Mouse (Mus musculus) inflammation-experienced regulatory T-cells, adult 6 months (primary cell): ENCODE results near the gene Tmem45a. TPM values are rescaled to one million over a fixed set of nuclear protein-coding genes. Genes with fewer than 3 reads are reported as not detected.
"Not testable (repeated sequence)": the region's sequence is repeated elsewhere in the genome, so short reads cannot be mapped to it uniquely, and the experiment has no call there.

ENCODE experiments used
- ATAC-seq: one replicate; pipeline ENCODE4 v1.8.0; 2017
- polyA plus RNA-seq, 3 experiments: library from polyadenylated mRNA; unstranded; fragments of 100-300 nt; shearing (Covaris generic); gene quantifications; one replicate each; pipeline ENCODE4 v1.2.1; 2017

Tmem45a gene
- under 1 TPM in 2 of 3 experiments, not detected in 1; 0.34 to 0.58 TPM for polyA plus RNA-seq

- peak; percentile 77 for ATAC-seq
These were observed at the start of gene Tmem45a for GRCm38 (mm10) chr16:56885824-56886615. Tmem45a (minus strand) TSS chr16:56886166.

- no peak for ATAC-seq
These were observed 42.1 kb upstream of the Tmem45a start, which contains the start of gene Lnp1 for GRCm38 (mm10) chr16:56928023-56928422. Lnp1 (minus strand) TSS chr16:56928061.

DNA sequence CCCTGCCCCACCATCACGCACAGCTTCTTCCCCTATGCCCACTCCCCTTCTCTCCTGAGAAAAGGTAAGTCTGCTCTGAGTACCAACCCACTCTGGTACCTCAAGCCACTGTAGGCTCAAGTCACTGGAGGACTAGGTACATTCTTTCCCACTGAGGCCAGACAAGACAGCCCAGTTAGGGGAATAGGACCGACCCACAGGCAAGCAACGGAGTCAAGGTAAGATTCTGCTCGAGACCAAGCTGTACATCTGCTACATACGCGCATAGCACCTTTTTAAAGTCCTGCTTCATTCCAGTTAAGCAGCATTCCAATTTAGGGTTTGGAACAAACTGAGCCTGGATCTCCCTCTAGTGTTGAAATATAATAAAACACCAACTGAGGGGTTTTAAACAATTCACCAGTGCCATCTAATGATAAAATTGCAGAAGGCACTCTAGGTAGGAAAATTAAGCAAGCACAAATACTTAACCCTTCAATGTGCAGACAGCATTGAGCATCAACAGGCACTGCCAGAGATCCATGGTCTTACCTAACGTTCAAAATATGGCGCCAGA, 34.2 kb upstream of the Tmem45a start:
- peak; percentile 74 for ATAC-seq

DNA sequence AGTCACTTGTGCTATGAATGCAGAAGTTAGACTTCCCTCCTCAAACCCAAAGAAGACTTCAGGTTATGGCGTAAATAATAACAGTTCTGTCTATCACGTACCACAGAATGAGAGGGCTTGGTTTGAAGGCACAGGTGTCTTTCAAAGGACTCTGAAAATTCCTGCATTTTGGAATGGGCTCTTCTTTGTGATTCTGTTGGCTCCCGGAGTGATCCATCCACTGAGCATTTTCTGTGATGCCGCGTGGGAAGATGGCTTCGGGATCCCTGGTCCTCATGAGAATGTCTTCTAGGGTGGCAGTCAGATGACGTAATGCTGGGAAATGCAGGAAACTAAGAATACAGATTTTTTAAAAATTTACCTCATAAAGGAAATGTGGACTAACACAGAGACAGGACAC, 31.3 kb upstream of the Tmem45a start:
- ATAC-seq: no peak

- ATAC-seq: no peak
These were observed 23.0 kb upstream of the Tmem45a start for GRCm38 (mm10) chr16:56908986-56909385.

DNA sequence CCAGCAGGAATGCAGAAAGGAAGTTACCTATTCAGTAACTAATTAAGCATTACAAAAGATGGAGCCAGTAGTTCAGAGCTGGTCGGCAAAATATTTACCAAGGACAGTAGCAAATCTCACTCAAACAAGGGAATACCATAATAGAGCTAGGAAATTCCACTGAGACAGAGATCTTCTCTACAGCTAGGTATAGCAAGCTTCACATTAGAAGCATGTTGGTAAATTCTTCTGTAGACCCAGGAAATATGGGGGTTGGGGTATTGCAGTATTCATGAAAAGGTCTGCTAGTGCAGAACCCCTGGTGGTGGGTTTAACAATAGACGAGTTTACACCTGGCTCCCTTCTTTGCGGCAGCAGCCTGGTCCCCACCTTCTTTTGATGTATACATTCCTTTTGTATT, 16.2 kb upstream of the Tmem45a start:
- ATAC-seq: not testable (repeated sequence)

DNA sequence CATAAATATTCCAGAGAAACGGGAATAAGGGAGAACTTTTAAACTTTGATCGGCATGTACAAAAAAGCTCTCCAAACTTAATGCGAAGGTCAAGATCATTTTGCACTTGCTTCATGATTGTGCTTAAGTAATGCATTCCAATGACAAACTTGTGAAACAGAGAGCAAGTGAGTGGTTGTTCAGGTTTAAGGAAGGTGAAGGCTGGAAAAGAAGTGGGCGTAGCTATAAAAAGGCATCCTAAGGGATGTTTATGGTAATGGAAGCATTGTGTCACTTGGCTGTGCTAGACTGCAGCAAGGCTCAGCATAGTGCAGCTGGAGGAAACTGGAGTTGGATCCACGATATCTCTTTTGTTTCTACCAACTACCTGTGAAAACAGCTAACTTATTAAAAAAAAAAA, 5.6 kb upstream of the Tmem45a start:
- ATAC-seq: no peak

GRCm38 (mm10) chr16:56886616-56887116, 700 bp upstream of the Tmem45a start:
- no peak for ATAC-seq

DNA sequence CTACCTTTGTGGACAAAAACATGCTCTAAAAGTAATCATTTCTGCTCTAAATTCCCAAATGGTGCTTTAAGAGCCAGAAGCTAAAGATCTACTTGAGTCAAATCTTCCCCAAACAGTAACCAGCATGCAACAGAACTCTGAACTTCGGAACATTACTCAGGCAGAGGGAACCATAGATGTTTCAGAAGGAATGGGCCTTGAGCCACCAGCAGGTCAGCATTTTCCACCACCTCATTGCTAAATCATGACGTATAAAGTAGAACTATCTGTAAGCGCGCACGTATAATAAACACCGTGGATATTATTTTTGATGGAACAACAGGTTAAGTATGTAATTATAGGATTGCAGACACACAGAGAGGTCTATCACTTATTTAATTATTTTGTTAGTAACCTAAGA, 1.2 kb downstream of the Tmem45a start:
- ATAC-seq: no peak

DNA sequence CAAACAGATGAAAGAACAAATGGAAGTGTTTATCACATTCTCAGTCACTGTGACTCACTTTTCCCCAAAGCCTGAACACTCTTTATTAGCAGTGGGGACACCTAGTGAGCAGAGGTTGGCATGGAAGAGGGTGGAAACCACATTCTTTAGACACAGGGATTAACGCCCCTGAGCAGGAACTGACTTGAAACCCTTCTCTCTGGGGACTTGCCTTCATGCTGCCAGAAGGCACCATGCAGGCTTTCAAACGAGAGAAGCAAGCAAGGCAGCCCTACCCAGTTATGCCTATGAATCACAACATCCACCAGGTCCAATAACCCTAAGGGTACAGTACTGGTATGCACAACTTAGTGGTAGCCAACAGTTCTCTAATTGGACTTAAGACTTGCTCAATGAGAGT, 12.6 kb downstream of the Tmem45a start:
- no peak for ATAC-seq

GRCm38 (mm10) chr16:56870458-56870857, 15.5 kb downstream of the Tmem45a start:
- ATAC-seq: no peak

DNA sequence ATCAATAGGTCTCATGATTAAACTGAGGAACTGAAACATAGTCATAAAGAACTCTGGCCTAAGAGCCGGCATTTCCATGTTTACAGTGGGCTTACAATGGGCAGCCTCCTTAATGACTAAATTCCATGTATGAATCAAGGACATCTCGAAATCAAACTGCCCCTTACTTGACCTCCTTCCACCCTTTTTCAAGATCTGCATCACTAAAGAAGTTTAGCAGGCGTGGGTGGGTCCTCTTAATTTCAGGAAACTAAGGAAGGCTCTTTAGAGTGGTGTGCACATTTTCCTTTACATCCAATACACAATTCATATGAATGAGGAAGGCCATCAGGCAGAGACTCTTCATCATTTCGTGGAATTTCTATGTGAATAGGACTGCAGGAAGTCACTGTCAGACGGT, 17.6 kb downstream of the Tmem45a start:
- no peak for ATAC-seq

- no peak for ATAC-seq
These were observed 18.4 kb downstream of the Tmem45a start for GRCm38 (mm10) chr16:56867591-56867990.

DNA sequence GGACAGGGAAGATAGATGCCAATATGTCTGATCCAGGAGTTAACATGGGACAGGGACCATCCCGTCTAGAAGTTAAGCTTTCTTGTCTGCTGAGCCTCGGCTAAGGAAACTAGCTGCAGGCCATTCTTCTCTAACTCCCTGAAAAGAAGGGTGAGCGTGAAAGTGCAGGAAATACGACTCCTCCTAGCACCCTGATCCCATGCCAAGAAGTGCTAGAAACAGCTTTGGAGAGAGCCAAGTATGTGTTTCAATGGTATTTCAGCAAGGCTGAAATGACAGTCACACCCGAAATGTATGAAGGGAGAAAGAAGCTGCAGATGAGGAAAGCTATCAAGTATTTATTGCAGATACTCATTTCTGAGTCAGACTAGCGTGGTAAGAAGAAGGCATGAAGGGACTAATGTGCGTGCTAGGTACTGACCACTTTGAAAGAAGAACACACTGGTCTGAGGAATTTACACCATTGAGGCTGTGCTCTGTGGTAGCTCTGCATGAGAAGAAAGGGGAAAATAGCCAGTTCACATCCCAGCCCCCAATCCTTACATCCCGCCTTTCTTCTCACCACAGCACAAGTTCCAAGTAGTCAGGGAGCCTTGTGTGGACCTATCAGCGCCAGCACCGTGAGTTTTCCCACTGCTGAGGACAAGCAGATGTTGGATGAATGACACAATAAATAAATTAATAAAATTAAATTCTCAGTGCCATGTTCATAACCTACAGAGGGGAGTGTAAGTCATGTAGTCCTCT, 33.0 kb downstream of the Tmem45a start:
- ATAC-seq: no peak

DNA sequence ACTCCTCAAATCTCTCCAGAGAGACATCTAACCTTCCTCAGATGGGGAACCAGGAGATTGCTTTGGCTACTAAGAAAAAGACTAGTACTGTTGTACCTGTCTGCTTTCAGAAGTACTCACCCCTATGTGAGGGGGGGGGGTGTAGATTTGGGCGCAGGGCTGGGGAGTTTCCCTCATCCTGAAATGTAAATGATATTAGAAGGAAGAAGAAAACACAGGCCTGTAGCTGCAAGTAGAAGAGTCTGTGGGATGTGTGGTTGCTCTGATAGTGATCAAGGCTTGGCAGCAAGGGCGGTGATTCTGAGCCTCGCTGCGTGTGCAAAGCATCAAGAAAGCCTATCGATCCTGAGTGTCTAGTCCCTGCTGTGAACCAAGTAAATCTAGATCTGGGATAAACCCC, 43.0 kb downstream of the Tmem45a start:
- ATAC-seq: peak; percentile 67

GRCm38 (mm10) chr16:56833312-56833711, 52.7 kb downstream of the Tmem45a start:
- ATAC-seq: no peak

DNA sequence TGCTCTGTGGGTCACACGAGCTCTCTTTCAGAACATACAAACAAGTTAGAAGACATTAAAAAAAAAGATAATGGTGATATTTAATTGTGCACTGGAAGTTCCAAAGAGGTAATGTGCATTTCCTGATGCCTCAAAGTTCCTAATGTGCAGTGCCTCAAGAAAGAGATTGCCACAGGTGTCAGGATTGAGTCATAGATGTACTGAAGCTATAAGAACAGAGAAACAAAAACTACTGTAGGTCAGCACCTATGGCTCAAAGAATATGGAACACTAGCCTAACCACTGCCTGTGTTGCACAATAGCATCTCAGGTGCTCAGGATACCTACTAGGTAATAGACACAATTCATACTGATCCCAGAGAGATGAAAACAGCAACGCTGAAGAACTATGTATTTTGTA, 54.0 kb downstream of the Tmem45a start:
- ATAC-seq: no peak

- no peak for ATAC-seq
These were observed 84.4 kb downstream of the Tmem45a start for GRCm38 (mm10) chr16:56801370-56802109.

DNA sequence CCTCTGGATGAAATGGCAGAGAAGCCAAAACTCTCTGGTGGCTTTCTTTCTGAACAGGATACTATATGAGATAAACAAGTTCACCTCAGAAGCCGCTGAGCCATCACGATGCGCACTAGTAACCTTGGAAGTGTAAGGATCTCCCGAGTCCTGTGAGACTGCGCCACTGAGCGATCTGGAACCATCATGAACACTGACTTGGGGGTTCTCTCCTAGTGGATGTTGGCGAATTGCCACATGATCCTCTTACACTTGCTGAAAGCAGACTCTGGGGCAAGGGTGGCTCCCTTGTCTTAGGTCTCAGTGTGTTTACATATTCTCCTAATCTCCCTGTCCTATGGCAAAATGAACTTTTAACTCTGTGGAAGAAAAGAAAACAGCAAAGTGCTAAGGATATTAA, 85.0 kb downstream of the Tmem45a start:
- no peak for ATAC-seq

GRCm38 (mm10) chr16:56800469-56800868, 85.5 kb downstream of the Tmem45a start:
- ATAC-seq: peak; percentile 64

- no peak for ATAC-seq
These were observed 86.4 kb downstream of the Tmem45a start for GRCm38 (mm10) chr16:56799541-56800029.

DNA sequence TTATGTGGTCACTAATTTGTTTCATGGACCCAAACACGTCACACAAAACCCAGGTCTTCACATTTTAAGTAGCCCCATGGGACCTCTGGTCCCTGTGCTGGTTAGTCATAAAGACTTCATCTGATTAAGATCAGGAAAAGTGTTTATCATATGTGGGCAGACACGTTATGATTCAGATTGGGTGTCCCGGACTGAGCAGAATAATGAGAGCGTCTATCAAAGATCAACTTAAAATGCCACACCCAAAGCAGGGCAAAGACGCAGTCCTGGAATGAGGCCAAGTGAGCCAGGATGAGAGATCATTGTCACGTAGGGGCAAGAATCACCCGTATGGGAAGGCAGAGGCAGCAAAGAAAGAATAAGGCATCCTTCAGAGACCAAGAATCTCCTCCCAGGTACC, 87.1 kb downstream of the Tmem45a start:
- ATAC-seq: no peak
